ENCODE assay signal across 13 mouse cellular contexts in the genomic region with DNA sequence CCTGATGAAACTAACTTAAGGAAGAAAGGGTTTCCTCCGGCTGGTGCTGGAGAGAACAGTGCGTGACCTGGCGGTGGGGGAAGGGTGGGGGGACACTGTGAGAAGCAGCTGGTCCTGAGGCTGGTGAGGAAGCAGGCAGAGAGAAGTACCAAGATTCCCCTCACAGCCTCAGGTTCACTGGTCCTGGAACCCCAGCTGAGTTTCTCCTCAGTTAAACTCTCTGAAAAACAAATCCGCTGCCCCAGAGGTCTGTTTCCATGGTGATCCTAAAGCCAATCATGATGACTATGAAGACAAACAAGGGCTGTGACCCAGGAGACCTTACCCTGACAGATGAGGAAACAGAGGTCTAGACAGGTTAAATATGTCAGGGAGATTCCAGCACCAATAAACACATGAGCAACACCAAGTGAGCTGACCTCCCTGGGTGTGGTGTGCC. TPM values are rescaled to one million over a fixed set of nuclear protein-coding genes. Genes with fewer than 3 reads are reported as not detected.
DNase-seq lines count a peak whose midpoint lies in the region; ATAC-seq and TF ChIP-seq lines count a peak whose summit lies in the region.
"Had no signal": no experiment of that assay in that cellular context is flagged by ENCODE, and none has a peak within 500 bp of the region (broad histone marks: within the 10 kb centered on the region; RNA-seq: fewer than 3 reads in every experiment).

No protein-coding gene starts in this region.

- 74% methylated on average over 4 of the region's 4 CpGs for WGBS in kidney, adult 2 months
- WGBS in kidney, embryonic 14.5 days = 25% methylated on average over 4 of the region's 4 CpGs
- 38% methylated on average over 4 of the region's 4 CpGs for WGBS in bone marrow, adult 2 months
- WGBS in liver, embryonic 11.5 days = 58% methylated on average over 4 of the region's 4 CpGs
- WGBS in spleen, adult 2 months = 39% methylated on average over 4 of the region's 4 CpGs

- TF ChIP-seq POLR2A in kidney, adult 2 months (IDR thresholded peaks at IDR 0.05; ENCODE audit: low read depth, low read length) = no peak
- no peak for TF ChIP-seq POLR2A in bone marrow, adult 2 months (IDR thresholded peaks at IDR 0.05; ENCODE audit: borderline replicate concordance, control insufficient read depth, low read depth, low read length)
- no peak for TF ChIP-seq POLR2A in spleen, adult 2 months (IDR thresholded peaks at IDR 0.05; ENCODE audit: low read depth, low read length)

- no peak overlapping the region for H3K27ac ChIP-seq in kidney, adult 2 months (ENCODE audit: insufficient read depth, low read depth, low read length)
- H3K27ac ChIP-seq in kidney, embryonic 14.5 days (ENCODE audit: low read depth, low read length) = no peak overlapping the region
- peak overlapping the region; percentile 75 for H3K27ac ChIP-seq in bone marrow, adult 2 months (ENCODE audit: control insufficient read depth, insufficient read depth, low read depth, low read length, poor library complexity)
- no peak overlapping the region for H3K27ac ChIP-seq in liver, embryonic 11.5 days (ENCODE audit: low read depth, low read length)
- H3K27ac ChIP-seq in spleen, adult 2 months (ENCODE audit: insufficient read depth, low read length) = peak overlapping the region; percentile 54
- H3K27ac ChIP-seq: macrophage had no signal

- no peaks in the 10 kb centered on the region for H3K36me3 ChIP-seq in kidney, adult 2 months (ENCODE audit: control insufficient read depth, insufficient read depth, low read length)
- no peaks in the 10 kb centered on the region for H3K36me3 ChIP-seq in kidney, embryonic 14.5 days (ENCODE audit: control insufficient read depth, insufficient read depth, low read length)
- H3K36me3 ChIP-seq in liver, embryonic 11.5 days (ENCODE audit: control insufficient read depth, insufficient read depth, low read length) = no peaks in the 10 kb centered on the region
- no peaks in the 10 kb centered on the region for H3K36me3 ChIP-seq in spleen, adult 2 months (ENCODE audit: control insufficient read depth, insufficient read depth, low read length)
- H3K36me3 ChIP-seq: heart, embryonic 12.5 days had no signal

- no peak for TF ChIP-seq CTCF in kidney, adult 2 months (conservative IDR thresholded peaks at IDR 0.05; ENCODE audit: insufficient read depth, insufficient read length, low read depth, low read length)
- no peak for TF ChIP-seq CTCF in bone marrow, adult 2 months (IDR thresholded peaks at IDR 0.05; ENCODE audit: control insufficient read depth, insufficient read depth, low read length)
- TF ChIP-seq CTCF in spleen, adult 2 months (IDR thresholded peaks at IDR 0.05; ENCODE audit: extremely low read depth, insufficient read depth, insufficient read length, insufficient replicate concordance) = no peak

- H3K27me3 ChIP-seq in kidney, adult 2 months (replicated peaks; ENCODE audit: control insufficient read depth, insufficient read depth, low read length) = no peaks in the 10 kb centered on the region
- H3K27me3 ChIP-seq in kidney, embryonic 14.5 days (ENCODE audit: control insufficient read depth, insufficient read depth, low read length) = no peaks in the 10 kb centered on the region
- H3K27me3 ChIP-seq in liver, embryonic 11.5 days (replicated peaks; ENCODE audit: control insufficient read depth, insufficient read depth, low read length) = no peaks in the 10 kb centered on the region
- H3K27me3 ChIP-seq in spleen, adult 2 months (ENCODE audit: control insufficient read depth, insufficient read depth, low read length) = no peaks in the 10 kb centered on the region

- peak; percentile 12 for DNase-seq in kidney, adult 2 months
- no peak for DNase-seq in liver, embryonic 11.5 days (ENCODE audit: low spot score)
- peak; percentile 57 to 58 for DNase-seq in spleen, adult 2 months (ENCODE audit: low read depth in 1 of 2, low spot score in 2 of 2)
- DNase-seq in c-Kit-positive CD71-positive TER-119-positive erythroid progenitor cells, embryonic 14.5 days (ENCODE audit: low spot score) = no peak
- no peak for DNase-seq in urinary bladder, postnatal 4 days (ENCODE audit: low spot score in 2 of 2)
- DNase-seq: cerebellum, adult 9-11 months; kidney, postnatal 14 days; right cerebral cortex, adult 18-20 months had no signal

- no peaks in the 10 kb centered on the region for H3K4me1 ChIP-seq in kidney, adult 2 months (ENCODE audit: control insufficient read depth, insufficient read depth, low read length)
- peaks cover 7% of the 10 kb centered on the region; the same call in 1 of the 2 replicates for H3K4me1 ChIP-seq in kidney, embryonic 14.5 days (ENCODE audit: control insufficient read depth, insufficient read depth, low read length)
- no peaks in the 10 kb centered on the region; the same call in 1 of the 2 replicates for H3K4me1 ChIP-seq in bone marrow, adult 2 months (ENCODE audit: control insufficient read depth, insufficient read depth, low read length)
- H3K4me1 ChIP-seq in liver, embryonic 11.5 days (replicated peaks; ENCODE audit: control insufficient read depth, insufficient read depth, low read length) = peaks cover 3% of the 10 kb centered on the region
- peaks cover 24% of the 10 kb centered on the region; the same call in 1 of the 2 replicates for H3K4me1 ChIP-seq in spleen, adult 2 months (ENCODE audit: control insufficient read depth, insufficient read depth, insufficient read length)

- no peak overlapping the region for H3K4me2 ChIP-seq in kidney, embryonic 14.5 days (replicated peaks; ENCODE audit: low read depth, low read length)
- H3K4me2 ChIP-seq in liver, embryonic 11.5 days = no peak overlapping the region
- H3K4me2 ChIP-seq: heart, embryonic 12.5 days had no signal

- ATAC-seq in kidney, embryonic 14.5 days (ENCODE audit: low FRiP score, low TSS enrichment) = no peak
- 0 out of 2 replicates have a peak, but pooled peaks have one; percentile 41 for ATAC-seq in liver, embryonic 11.5 days (replicated peaks; ENCODE audit: low FRiP score)
- ATAC-seq in inflammation-experienced regulatory T-cells, adult 6 months = no peak

- H3K9ac ChIP-seq in kidney, embryonic 14.5 days (ENCODE audit: low read depth, low read length) = no peak overlapping the region
- H3K9ac ChIP-seq in liver, embryonic 11.5 days (ENCODE audit: low read depth, low read length) = no peak overlapping the region
- H3K9ac ChIP-seq: heart, embryonic 12.5 days had no signal

- H3K9me3 ChIP-seq in kidney, embryonic 14.5 days (ENCODE audit: control insufficient read depth, low read length) = no peaks in the 10 kb centered on the region
- H3K9me3 ChIP-seq in liver, embryonic 11.5 days (ENCODE audit: control insufficient read depth, low read length) = no peaks in the 10 kb centered on the region
- H3K9me3 ChIP-seq: heart, embryonic 12.5 days had no signal

- H3K4me3 ChIP-seq in kidney, adult 2 months (ENCODE audit: insufficient read depth, low read depth, low read length) = no peak overlapping the region
- H3K4me3 ChIP-seq in kidney, embryonic 14.5 days (ENCODE audit: low read length) = no peak overlapping the region
- no peak overlapping the region for H3K4me3 ChIP-seq in bone marrow, adult 2 months (replicated peaks; ENCODE audit: control insufficient read depth, low read depth, low read length)
- no peak overlapping the region for H3K4me3 ChIP-seq in liver, embryonic 11.5 days (ENCODE audit: low read depth, low read length)
- no peak overlapping the region for H3K4me3 ChIP-seq in spleen, adult 2 months (ENCODE audit: extremely low read depth, insufficient read depth, insufficient read length)
- H3K4me3 ChIP-seq: heart, embryonic 12.5 days had no signal

RNA-seq across cellular contexts. Expression of gene Lrrc8d, which starts 15.8 kb away (rescaled TPM):
- 34.4 and 35.4 TPM in 2 replicates for polyA plus RNA-seq in kidney, adult 2 months (2012; rRNA removed)
- 22.7 and 42.1 TPM in 2 replicates for polyA plus RNA-seq in kidney, embryonic 14.5 days (2014; fragmentation: Nextera tagmentation; extraction: Ambion mirVana)
- 11.8 and 20.5 TPM in 2 replicates for polyA plus RNA-seq in bone marrow, adult 2 months (2011; ENCODE audit: insufficient read depth, insufficient read length, low replicate concordance, missing spikeins)
- 18.0 and 21.4 TPM in 2 replicates for polyA plus RNA-seq in liver, embryonic 11.5 days (2014; fragmentation: Nextera tagmentation; extraction: Ambion mirVana)
- 5.2 and 6.4 TPM in 2 replicates for polyA plus RNA-seq in spleen, adult 2 months (2012; rRNA removed)
- polyA plus RNA-seq in inflammation-experienced regulatory T-cells, adult 6 months (2017; shearing (Covaris generic)) = 10 to 100 TPM; 11.8 to 28.4 (median 26.5) TPM

Comparison
In these comparisons a context has a peak if more than half of its experiments do, and no peak if none do; other contexts are left out.
1. DNase-seq: peak in kidney, adult 2 months (single experiment) and spleen, adult 2 months (2 of 2); none in liver, embryonic 11.5 days (single experiment), c-Kit-positive CD71-positive TER-119-positive erythroid progenitor cells, embryonic 14.5 days (single experiment) and urinary bladder, postnatal 4 days (0 of 2).
2. H3K27ac ChIP-seq: peak in bone marrow, adult 2 months (single experiment) and spleen, adult 2 months (single experiment); none in kidney, adult 2 months (single experiment), kidney, embryonic 14.5 days (single experiment) and liver, embryonic 11.5 days (single experiment).